Mouse (Mus musculus): ENCODE results near the gene Zfp182.

Zfp182 gene

GRCm38 (mm10) chrX:21061866-21062543 is at the start of gene Zfp182:
Gene Zfp182, minus strand, starts transcription at chrX:21062316.
- DNase-seq (ENCODE audit: inconsistent age in 2 of 2, low spot score in 1 of 2) = peak; percentile 82 to 91

GRCm38 (mm10) chrX:21089867-21090239 is 27.7 kb upstream of the Zfp182 start:
- DNase-seq (ENCODE audit: inconsistent age in 2 of 2, low spot score in 1 of 2) = no peak

DNA sequence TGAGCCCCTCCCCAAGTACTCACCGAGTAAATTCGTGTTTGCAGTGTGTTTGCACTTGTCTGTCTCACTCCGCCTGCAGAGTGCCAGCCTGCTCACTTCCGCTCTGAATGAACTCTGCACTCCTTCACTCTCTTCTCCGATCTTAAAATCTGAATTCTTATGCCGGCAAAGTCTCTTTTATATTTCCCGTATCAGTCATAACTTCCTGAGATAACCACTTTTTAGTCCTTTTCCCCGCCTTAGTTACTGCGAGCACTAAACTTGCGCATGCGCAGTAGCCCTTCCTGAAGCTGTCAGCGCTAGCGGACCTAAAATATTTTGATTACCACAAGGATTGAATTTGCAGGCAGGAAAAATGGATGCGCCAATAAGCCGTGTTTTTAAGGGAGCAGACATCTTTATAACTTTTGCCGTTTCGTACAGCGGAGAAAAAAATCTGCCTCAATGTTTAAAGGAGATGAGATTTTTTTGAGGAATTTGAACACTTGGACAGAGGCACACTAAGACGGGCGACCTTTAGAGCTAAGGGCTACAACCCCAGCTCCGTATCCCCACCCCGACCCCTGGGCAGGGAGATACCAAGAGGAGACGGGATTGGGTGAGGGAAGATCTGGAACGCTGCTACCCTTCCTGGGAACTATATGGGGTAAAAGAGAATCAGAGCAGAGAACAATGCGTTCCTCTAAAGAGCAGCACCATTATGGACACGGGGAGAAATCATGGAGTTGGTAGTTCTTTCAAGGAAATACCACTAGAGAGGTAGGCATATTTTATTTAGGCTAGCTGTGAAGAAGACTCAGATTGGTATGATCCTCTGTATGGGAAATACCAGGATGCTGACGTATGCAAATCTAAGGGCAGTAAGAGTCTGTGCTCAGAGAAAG is 27.1 kb upstream of the Zfp182 start, which contains the start of gene Zfp300:
Gene Zfp300, minus strand, starts transcription at position 545 of the 884 bp plus-strand sequence.
- DNase-seq (ENCODE audit: inconsistent age in 2 of 2, low spot score in 1 of 2) = peak; percentile 78 to 90

DNA sequence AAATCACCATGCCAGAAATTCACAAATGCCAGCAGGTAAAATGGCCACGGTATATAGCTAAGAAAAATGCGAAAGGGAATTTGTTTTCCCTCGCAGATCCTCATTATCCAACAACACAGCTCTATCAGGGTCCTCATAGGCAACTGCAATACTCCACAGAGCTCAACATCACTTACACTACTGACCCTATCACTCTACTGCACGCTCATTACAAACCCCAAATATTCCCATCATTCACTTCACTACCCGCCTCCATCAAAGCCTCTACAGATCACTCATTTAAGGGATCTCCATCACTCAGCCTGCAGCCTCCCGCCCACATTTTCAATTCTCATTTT is 26.5 kb upstream of the Zfp182 start:
- no peak for DNase-seq (ENCODE audit: inconsistent age in 2 of 2, low spot score in 1 of 2)

DNA sequence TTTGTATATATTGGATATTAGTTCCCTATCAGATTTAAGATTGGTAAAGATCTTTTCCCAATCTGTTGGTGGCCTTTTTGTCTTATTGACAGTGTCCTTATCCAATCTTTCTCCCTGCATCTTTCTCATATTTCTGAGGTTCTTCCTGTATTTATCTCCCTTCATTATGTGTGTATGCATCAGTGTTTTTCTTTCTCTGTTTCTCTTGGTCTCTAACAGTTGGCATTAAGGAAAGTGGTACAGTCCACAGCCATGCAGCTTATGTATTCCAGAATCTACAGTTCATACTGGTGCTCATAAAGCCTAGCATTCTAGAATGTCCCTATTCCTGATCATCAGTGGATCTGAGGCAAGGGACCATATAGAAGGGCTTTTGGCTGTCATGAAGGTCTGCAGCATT is 6.0 kb upstream of the Zfp182 start, which contains the start of gene Spaca5:
Gene Spaca5, plus strand, starts transcription at position 301 of the 400 bp plus-strand sequence.
- DNase-seq (ENCODE audit: inconsistent age in 2 of 2, low spot score in 1 of 2) = no peak

- peak in 1 of 2 experiments; percentile 3 for DNase-seq (ENCODE audit: inconsistent age in 2 of 2, low spot score in 1 of 2)
These were observed 401 bp upstream of the Zfp182 start for GRCm38 (mm10) chrX:21062544-21062890.

DNA sequence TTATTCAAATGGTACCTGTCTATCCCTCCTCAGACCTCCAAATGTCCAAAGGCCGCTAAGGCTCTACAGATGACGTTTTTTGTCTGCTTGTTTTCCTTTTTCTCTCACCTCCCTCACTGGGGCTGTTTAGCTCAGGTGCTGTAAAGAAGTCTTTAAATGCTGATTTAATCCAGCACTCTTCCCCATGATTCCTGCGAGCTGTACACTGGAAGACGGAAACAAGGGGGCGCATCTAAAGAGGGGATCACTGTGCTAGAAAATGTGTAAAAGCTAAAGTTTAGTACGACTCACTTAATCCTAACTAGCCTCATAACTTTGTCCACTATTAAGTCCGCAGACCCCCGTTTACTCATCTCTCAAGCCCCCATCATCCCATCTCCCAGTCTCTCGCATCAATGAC is 656 bp downstream of the Zfp182 start:
- DNase-seq (ENCODE audit: inconsistent age in 2 of 2, low spot score in 1 of 2) = no peak

DNA sequence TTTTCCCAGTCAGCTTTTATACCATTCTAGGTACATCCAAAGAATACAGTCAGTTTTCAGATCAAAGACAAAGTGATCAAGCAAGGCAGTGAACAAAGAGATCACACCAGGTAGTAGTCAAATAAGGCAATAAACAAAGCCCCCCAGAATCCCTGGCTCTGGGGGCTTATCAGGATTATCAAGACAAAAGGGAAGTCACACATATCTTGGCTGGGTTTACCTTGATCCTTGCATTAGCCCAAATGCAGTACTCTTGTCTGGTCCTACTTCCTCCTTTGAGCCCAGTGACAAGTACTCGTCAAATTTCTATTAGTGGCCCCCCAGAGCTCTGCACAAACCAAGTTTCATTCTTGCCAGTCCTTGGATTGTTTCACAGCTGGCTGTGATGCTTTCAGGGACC is 81.2 kb downstream of the Zfp182 start:
- DNase-seq (ENCODE audit: inconsistent age in 2 of 2, low spot score in 1 of 2) = no peak
